Mouse (Mus musculus) central nervous system, embryonic 18 days (tissue): ENCODE measurements around the gene Vmn2r59. TPM values are rescaled to one million over a fixed set of nuclear protein-coding genes. Genes with fewer than 3 reads are reported as not detected.

Experiments used
- polyA plus RNA-seq: library from polyadenylated mRNA; depleted of rRNA; stranded (reverse); fragments of >200 nt; gene quantifications from 2 replicates; pipeline ENCODE4 v1.2.3, GENCODE M21; 2012; rRNA removed

Vmn2r59 gene
- not detected in 2 replicates for polyA plus RNA-seq

DNA sequence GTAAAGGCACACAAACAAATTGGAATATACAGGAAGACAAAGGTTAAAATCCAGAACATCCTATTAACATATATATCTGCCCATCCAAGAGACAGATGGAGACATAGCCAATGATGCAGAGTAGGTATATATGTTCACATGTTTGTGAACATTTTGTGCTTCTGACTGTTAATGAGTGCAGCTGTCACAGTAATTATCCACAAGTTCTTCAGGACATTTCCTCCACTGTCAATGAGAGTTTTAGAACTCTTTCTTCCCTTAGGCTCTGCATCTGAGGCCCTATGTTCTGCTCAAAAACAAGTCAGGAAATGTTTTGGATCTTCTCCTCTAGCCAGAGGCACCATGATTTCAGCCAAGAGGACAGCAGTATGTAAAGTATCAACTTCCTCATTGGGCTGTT is at the start of gene Vmn2r59:
Vmn2r59 (minus strand) TSS at position 101 of the 400 bp plus-strand sequence.

DNA sequence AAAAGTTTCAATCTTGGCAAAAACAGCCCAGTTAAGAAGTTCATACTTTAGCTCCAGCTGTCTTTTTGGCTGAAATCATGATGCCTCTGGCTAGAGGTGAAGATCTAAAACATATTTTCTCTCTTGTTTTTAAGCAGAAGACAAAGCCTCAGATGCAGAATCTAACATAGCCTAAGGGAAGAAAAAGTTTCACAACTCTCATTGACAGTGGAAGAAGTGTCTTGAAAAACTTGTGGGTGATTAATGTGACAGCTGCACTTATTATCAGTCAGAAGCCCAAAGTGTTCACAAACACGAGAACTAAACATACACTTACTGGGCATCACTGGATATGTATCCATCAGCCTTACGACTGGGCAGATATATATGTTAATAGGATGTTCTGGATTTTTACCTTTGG is 48.6 kb upstream of the Vmn2r59 start, which contains the start of gene Vmn2r60:
Vmn2r60 (plus strand) TSS at position 301 of the 400 bp plus-strand sequence.

Other genes starting within 250 kb of the Vmn2r59 start
- not detected in 2 replicates for gene Vmn2r58, start 186.3 kb downstream of the Vmn2r59 start, polyA plus RNA-seq
- not detected in 2 replicates for gene Vmn2r60, start 48.7 kb upstream of the Vmn2r59 start, polyA plus RNA-seq
- not detected in 2 replicates for gene Vmn2r61, start 201.0 kb upstream of the Vmn2r59 start, polyA plus RNA-seq